Mouse (Mus musculus) ovary, adult 18-20 months (tissue): Measurements from ENCODE around the gene Olfr800.

Source experiments
- DNase-seq: peaks from one replicate; pipeline ENCODE4 v3.0.0; 2022; ENCODE audit warnings: low spot score, mixed read lengths

Gene Olfr800

GRCm38 (mm10) chr10:129657394-129657793 is at the start of gene Olfr800:
Olfr800 (plus strand) TSS chr10:129657694.
- DNase-seq = no peak

- no peak for DNase-seq
Measured at GRCm38 (mm10) chr10:129612470-129612869, 45.0 kb upstream of the Olfr800 start, which contains the start of gene Olfr796. Olfr796 (minus strand) TSS chr10:129612570.

GRCm38 (mm10) chr10:129621724-129622123 is 35.8 kb upstream of the Olfr800 start:
- DNase-seq = no peak

GRCm38 (mm10) chr10:129623251-129623650 is 34.2 kb upstream of the Olfr800 start:
- no peak for DNase-seq

GRCm38 (mm10) chr10:129627834-129628233 is 29.7 kb upstream of the Olfr800 start, which contains the start of gene Olfr798:
Olfr798 (minus strand) TSS chr10:129627934.
- no peak for DNase-seq

- DNase-seq = no peak
Measured at GRCm38 (mm10) chr10:129637184-129637583, 20.3 kb upstream of the Olfr800 start, which contains the start of gene Olfr799. Olfr799 (plus strand) TSS chr10:129637484.

- DNase-seq = no peak
Measured at GRCm38 (mm10) chr10:129651763-129652162, 5.7 kb upstream of the Olfr800 start.

- no peak for DNase-seq
Measured at GRCm38 (mm10) chr10:129673765-129674164, 16.3 kb downstream of the Olfr800 start, which contains the start of gene Olfr801. Olfr801 (minus strand) TSS chr10:129673865.

- no peak for DNase-seq
Measured at GRCm38 (mm10) chr10:129688069-129688468, 30.6 kb downstream of the Olfr800 start, which contains the start of gene Olfr802. Olfr802 (minus strand) TSS chr10:129688169.

- DNase-seq = no peak
Measured at GRCm38 (mm10) chr10:129694186-129694585, 36.7 kb downstream of the Olfr800 start, which contains the start of gene Olfr803. Olfr803 (minus strand) TSS chr10:129694286.

- no peak for DNase-seq
Measured at GRCm38 (mm10) chr10:129702910-129703309, 45.4 kb downstream of the Olfr800 start, which contains the start of gene Olfr804. Olfr804 (plus strand) TSS chr10:129703210.
